Mouse (Mus musculus): ENCODE data around the gene Fibp.

- TF ChIP-seq CTCF (IDR thresholded peaks at IDR 0.05) (no peak), EP300 (IDR thresholded peaks at IDR 0.05) (no peak)
Measured at GRCm38 (mm10) chr19:5421784-5422183, 38.6 kb upstream of the Fibp start.
